Mouse (Mus musculus): Measurements from ENCODE around the gene Abhd14b. TPM values are rescaled to one million over a fixed set of nuclear protein-coding genes. Genes with fewer than 3 reads are reported as not detected.

Gene Abhd14b
- polyA plus RNA-seq, 2 experiments from 2014 or later = 8.1 to 10.1 TPM

- peak; percentile 93 for ATAC-seq
Observed at GRCm38 (mm10) chr9:106429221-106430014, 17.8 kb upstream of the Abhd14b start, which contains the start of gene Rpl29. Rpl29 (plus strand) TSS chr9:106429454.

GRCm38 (mm10) chr9:106430015-106430264 is 17.3 kb upstream of the Abhd14b start:
- no peak for ATAC-seq

- ATAC-seq = no peak
Observed at GRCm38 (mm10) chr9:106433389-106433788, 13.9 kb upstream of the Abhd14b start.

GRCm38 (mm10) chr9:106436566-106436965 is 10.7 kb upstream of the Abhd14b start:
- no peak for ATAC-seq

- no peak for ATAC-seq
Observed at GRCm38 (mm10) chr9:106442680-106443079, 4.6 kb upstream of the Abhd14b start.

GRCm38 (mm10) chr9:106444836-106445235 is 2.4 kb upstream of the Abhd14b start:
- no peak for ATAC-seq

GRCm38 (mm10) chr9:106447951-106448350 is 692 bp downstream of the Abhd14b start:
- ATAC-seq = no peak

GRCm38 (mm10) chr9:106448498-106449031 is 1.3 kb downstream of the Abhd14b start:
- peak; percentile 84 for ATAC-seq

GRCm38 (mm10) chr9:106449947-106450346 is 2.7 kb downstream of the Abhd14b start:
- ATAC-seq = no peak

GRCm38 (mm10) chr9:106450661-106451060 is 3.4 kb downstream of the Abhd14b start:
- ATAC-seq = no peak

- no peak for ATAC-seq
Observed at GRCm38 (mm10) chr9:106451298-106451697, 4.0 kb downstream of the Abhd14b start.

- no peak for ATAC-seq
Observed at GRCm38 (mm10) chr9:106451899-106452298, 4.6 kb downstream of the Abhd14b start.

GRCm38 (mm10) chr9:106452351-106452750 is 5.1 kb downstream of the Abhd14b start:
- no peak for ATAC-seq

GRCm38 (mm10) chr9:106452821-106453220 is 5.6 kb downstream of the Abhd14b start:
- ATAC-seq = no peak

- ATAC-seq = peak; percentile 69
Observed at GRCm38 (mm10) chr9:106453271-106454070, 6.2 kb downstream of the Abhd14b start, which contains the start of gene Pcbp4. Pcbp4 (plus strand) TSS chr9:106453291.

GRCm38 (mm10) chr9:106454071-106454761 is 7.0 kb downstream of the Abhd14b start:
- no peak for ATAC-seq

- ATAC-seq = no peak
Observed at GRCm38 (mm10) chr9:106454888-106455681, 7.8 kb downstream of the Abhd14b start.

- ATAC-seq = no peak
Observed at GRCm38 (mm10) chr9:106456325-106457162, 9.3 kb downstream of the Abhd14b start.

- ATAC-seq = no peak
Observed at GRCm38 (mm10) chr9:106457163-106457559, 9.9 kb downstream of the Abhd14b start.

- no peak for ATAC-seq
Observed at GRCm38 (mm10) chr9:106457920-106458319, 10.7 kb downstream of the Abhd14b start.

- ATAC-seq = no peak
Observed at GRCm38 (mm10) chr9:106459946-106460345, 12.7 kb downstream of the Abhd14b start.

Measured in activated CD4-positive, CD25-positive, alpha-beta regulatory T cell, adult 4 months (primary cell).